Mouse (Mus musculus): ENCODE measurements around the gene Uqcc2.
A peak's percentile ranks its signal among the peaks of the same experiment; 100 is the strongest.

The Uqcc2 gene

GRCm38 (mm10) chr17:27133551-27134141 is at the start of gene Uqcc2:
Gene Uqcc2, minus strand, starts transcription at chr17:27133916.
- DNase-seq (ENCODE audit: low read depth, low spot score), result peak; percentile 95

- no peak for DNase-seq (ENCODE audit: low read depth, low spot score)
Observed at GRCm38 (mm10) chr17:27182401-27182800, 48.7 kb upstream of the Uqcc2 start.

- no peak for DNase-seq (ENCODE audit: low read depth, low spot score)
Observed at GRCm38 (mm10) chr17:27181666-27182065, 48.0 kb upstream of the Uqcc2 start.

- no peak for DNase-seq (ENCODE audit: low read depth, low spot score)
Observed at GRCm38 (mm10) chr17:27179681-27180280, 46.1 kb upstream of the Uqcc2 start.

GRCm38 (mm10) chr17:27178427-27179177 is 44.9 kb upstream of the Uqcc2 start:
- DNase-seq (ENCODE audit: low read depth, low spot score), result peak; percentile 60

- DNase-seq (ENCODE audit: low read depth, low spot score), result peak; percentile 76
Observed at GRCm38 (mm10) chr17:27178019-27178418, 44.3 kb upstream of the Uqcc2 start.

- no peak for DNase-seq (ENCODE audit: low read depth, low spot score)
Observed at GRCm38 (mm10) chr17:27176754-27177153, 43.0 kb upstream of the Uqcc2 start.

- DNase-seq (ENCODE audit: low read depth, low spot score), result no peak
Observed at GRCm38 (mm10) chr17:27176287-27176686, 42.6 kb upstream of the Uqcc2 start.

GRCm38 (mm10) chr17:27175196-27175874 is 41.6 kb upstream of the Uqcc2 start:
- no peak for DNase-seq (ENCODE audit: low read depth, low spot score)

GRCm38 (mm10) chr17:27173715-27174114 is 40.0 kb upstream of the Uqcc2 start:
- DNase-seq (ENCODE audit: low read depth, low spot score), result no peak

GRCm38 (mm10) chr17:27172459-27172858 is 38.7 kb upstream of the Uqcc2 start:
- DNase-seq (ENCODE audit: low read depth, low spot score), result no peak

GRCm38 (mm10) chr17:27171121-27171520 is 37.4 kb upstream of the Uqcc2 start:
- no peak for DNase-seq (ENCODE audit: low read depth, low spot score)

GRCm38 (mm10) chr17:27169952-27170695 is 36.4 kb upstream of the Uqcc2 start:
- no peak for DNase-seq (ENCODE audit: low read depth, low spot score)

- DNase-seq (ENCODE audit: low read depth, low spot score), result no peak
Observed at GRCm38 (mm10) chr17:27168569-27168968, 34.9 kb upstream of the Uqcc2 start.

- no peak for DNase-seq (ENCODE audit: low read depth, low spot score)
Observed at GRCm38 (mm10) chr17:27167545-27167944, 33.8 kb upstream of the Uqcc2 start, which contains the start of gene Ip6k3. Gene Ip6k3, minus strand, starts transcription at chr17:27167795.

GRCm38 (mm10) chr17:27166901-27167300 is 33.2 kb upstream of the Uqcc2 start:
- no peak for DNase-seq (ENCODE audit: low read depth, low spot score)

GRCm38 (mm10) chr17:27165054-27165773 is 31.5 kb upstream of the Uqcc2 start:
- no peak for DNase-seq (ENCODE audit: low read depth, low spot score)

GRCm38 (mm10) chr17:27160905-27161304 is 27.2 kb upstream of the Uqcc2 start:
- DNase-seq (ENCODE audit: low read depth, low spot score), result no peak

GRCm38 (mm10) chr17:27159169-27159568 is 25.5 kb upstream of the Uqcc2 start:
- no peak for DNase-seq (ENCODE audit: low read depth, low spot score)

GRCm38 (mm10) chr17:27158439-27158838 is 24.7 kb upstream of the Uqcc2 start:
- no peak for DNase-seq (ENCODE audit: low read depth, low spot score)

GRCm38 (mm10) chr17:27155752-27156151 is 22.0 kb upstream of the Uqcc2 start:
- no peak for DNase-seq (ENCODE audit: low read depth, low spot score)

Measured in WW6 (cell line).